Mouse (Mus musculus): ENCODE measurements at regions not wholly inside any gene's neighbourhood (a gene's known extent, or its start where the extent isn't known, plus 50 kb on each side); places are given as distances from the start of the nearest gene placed in this dataset.

DNA sequence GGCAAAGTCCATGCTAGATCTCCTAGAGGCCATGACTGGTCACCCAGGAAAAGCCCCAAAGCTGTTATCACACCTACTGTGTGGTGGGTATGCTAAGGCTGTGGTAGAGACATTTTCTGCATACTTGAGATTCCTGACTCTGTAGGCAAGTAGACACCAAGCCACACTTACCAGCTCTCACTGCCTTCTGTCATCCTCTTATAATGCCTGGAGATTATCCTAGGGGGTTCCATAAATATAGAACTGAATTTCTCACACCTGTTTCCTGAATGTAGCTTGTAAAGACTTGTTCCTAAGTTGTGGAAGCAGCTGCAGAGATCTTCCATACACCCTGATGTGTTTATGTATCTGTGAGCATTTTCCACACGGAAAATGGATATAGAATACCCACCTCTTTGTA, 139.1 kb downstream of the Fam169b start:
- TF ChIP-seq POLR2A (IDR thresholded peaks at IDR 0.05; ENCODE audit: low read depth, low read length) = no peak
- no peak for TF ChIP-seq CTCF (conservative IDR thresholded peaks at IDR 0.05; ENCODE audit: insufficient read depth, insufficient read length, low read depth, low read length)
